Mouse (Mus musculus): ENCODE data around the gene Cadm4.
A peak's percentile ranks its signal among the peaks of the same experiment; 100 is the strongest.
"Not testable (repeated sequence)": the region's sequence is repeated elsewhere in the genome, so short reads cannot be mapped to it uniquely, and the experiment has no call there.

Gene Cadm4

DNA sequence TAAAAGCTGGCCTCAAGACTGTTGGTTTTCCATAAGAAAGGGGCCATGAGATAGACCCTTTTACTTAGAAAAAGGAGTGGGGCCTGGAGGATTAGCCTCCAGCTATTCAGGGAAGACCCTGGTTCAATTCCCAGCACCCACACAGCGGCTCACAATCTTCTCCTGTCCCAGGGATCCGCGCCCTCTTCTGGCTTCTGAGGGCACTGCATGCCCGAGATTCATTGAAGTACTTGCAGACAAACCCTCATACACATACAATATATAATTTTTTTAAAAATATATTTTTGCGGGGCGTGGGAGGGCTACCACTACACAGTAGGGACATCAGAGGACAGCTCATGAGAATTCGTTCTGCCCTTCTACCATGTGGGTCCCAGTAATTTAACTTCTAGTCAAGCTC is 19.1 kb downstream of the Cadm4 start:
- DNase-seq (ENCODE audit: low spot score in 2 of 2): no peak

DNA sequence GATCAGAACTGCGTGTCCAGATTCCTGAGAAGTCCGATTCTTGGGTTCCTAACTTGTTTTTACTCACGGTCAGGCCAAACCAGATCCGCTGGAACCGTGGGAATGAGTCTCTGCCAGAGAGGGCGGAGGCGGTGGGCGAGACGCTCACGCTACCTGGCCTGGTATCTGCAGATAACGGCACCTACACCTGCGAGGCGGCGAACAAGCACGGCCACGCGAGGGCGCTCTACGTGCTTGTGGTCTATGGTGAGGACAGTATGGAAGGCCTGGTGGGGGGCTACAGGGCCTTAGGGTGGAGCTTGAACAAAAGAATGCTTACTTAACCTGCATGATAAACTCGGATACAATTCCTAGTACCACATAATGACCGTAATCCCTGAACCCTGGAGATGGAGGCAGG is 19.7 kb downstream of the Cadm4 start:
- no peak for DNase-seq (ENCODE audit: low spot score in 2 of 2)

DNA sequence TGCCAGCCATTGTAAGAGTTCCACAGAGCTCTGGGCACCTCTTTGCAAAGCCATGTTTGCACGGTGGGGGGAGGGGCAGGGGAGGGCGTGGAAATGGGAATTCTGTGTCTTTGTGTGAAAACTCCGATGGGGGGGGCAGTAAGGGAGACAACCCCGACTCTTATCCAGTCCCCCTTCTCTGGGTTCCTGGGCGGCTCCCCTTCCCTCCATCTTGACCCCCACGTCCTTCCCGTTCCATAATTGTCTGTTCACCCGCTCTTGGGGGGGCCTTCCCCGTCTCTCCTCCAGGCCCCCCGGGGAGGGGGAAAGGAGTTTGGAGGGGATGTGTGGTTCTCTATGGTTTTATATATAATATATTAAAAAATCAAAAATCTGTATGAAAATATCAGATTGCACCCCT is 22.2 kb downstream of the Cadm4 start:
- no peak for DNase-seq (ENCODE audit: low spot score in 2 of 2)

DNA sequence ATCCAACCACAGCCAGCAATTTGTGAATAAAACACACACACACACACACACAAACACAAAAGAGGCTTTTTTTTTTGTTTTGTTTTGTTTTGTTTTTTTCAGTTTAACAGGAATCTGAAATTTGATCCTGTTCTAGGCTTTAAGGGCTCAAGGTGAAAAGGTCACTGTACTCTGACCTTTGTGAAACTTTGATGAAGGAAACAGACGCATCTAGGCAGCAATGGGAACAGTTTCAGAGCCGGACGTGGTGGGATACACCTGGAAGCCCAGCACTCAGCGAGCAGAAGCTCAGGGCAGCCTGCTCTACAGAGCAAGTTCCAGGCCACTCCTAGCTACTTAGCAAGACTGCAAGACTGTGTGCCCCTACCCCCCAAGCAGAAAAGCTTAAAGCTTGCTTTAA is 23.0 kb downstream of the Cadm4 start:
- no peak for DNase-seq (ENCODE audit: low spot score in 2 of 2)

DNA sequence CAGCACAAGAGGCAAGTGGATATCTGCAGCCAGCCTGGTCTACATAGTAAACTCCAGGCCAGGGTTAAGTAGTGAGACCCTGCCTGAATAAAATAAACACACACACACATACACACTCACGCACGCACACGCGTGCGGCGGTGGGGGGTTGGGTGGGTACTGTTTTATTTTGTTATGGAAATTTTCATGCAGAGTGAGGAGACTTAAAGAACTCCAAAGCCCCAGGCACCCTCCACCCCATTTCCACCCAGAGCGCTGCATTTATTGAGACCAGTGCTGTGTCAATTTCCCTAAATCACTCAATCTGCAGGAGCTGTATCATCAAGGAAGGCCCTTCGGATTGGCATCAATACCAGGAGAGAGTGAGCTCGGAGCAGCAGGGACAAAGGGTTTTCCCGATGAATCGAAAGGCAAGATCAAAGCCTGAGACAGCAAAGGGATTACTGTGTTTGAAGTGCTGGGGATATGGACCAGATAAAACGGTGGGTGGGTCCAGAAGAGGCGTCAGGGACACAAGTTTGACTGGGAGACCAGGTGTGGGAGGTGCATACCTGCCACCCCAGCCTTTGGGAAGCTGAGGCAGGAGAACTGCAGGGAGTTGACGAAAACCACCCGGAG is 23.7 kb downstream of the Cadm4 start:
- DNase-seq (ENCODE audit: low spot score in 2 of 2): no peak

DNA sequence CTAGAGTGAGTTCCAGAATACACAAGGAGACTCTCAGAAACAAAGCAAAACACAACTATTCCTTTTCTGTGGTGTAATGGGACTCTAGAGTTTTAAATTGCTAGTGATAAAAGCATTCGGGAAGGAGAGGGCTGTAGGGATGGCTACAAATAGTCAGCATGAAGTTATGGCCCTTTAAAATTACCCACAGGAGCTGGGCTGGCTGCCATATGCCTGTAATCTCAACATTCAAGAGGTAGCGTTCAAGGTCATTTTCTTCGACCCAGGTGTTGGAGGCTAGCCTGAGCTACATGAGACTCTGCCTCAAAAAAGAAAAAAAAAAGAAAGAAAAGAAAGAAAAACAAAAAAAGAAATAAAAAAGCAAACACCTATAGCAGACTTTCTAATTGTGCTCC is 24.2 kb downstream of the Cadm4 start:
- DNase-seq (ENCODE audit: low spot score in 2 of 2): no peak

DNA sequence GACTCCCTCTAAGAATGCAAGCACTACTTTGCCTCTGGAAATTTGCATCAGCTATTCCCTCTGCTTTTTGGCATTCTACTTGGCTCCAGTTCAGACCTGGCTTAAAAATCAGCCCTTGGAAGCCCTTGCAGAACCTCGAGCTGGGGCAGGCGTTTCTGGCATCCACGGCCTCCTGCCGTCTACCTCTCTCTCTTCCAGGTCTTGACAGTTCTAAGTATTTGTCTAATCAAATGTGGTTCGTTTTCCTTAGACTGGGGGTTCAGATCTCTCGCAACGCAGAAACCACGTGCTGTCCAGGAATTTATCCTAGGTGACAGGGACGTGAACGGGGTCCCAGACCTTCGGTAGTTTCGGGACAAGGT is 24.6 kb downstream of the Cadm4 start:
- no peak for DNase-seq (ENCODE audit: low spot score in 2 of 2)

DNA sequence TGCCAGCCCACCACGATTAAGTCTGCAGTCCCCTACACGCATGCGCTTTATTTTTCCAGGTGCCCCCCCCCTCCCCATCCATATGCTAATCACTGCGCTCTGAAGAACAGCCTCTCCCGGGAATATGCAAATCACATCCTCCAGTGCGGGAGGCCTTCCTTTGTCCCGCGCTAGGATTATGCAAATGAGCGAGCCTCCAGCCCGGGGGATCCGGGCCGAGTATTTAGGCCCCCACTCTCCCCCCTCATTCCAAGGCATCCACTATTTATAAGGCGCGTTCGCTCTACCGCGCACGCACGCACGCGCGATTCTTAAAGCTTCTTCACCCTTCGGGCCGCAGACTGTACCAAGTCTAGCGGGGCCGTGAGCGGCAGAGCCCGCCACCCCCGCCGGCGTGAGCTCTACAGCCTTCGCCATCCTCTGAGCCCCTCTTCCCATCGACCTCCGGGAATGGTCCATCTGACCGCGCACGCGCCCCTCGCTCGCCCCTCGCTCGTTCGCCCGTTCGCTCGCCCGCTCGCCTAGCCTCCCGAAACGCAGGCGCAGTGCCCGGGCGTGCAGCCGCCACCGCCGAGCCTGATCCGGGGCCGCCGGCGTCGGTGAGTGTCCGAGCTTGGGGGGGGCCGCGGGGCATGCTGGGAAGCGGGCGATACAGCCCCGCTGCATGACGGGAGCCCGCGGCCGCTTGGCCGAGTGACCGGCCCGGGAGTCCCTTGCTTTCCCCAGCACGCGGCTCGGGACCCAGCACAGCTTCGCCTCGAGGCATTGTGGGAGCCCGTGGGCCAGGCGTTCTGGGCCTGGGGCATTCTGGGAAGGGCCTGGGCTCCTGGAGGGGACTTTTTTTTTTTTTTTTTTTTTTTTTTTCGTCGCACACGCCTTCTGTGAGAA is 25.3 kb downstream of the Cadm4 start, which contains the start of gene Zfp428:
Zfp428 (plus strand) TSS at position 169 of the 888 bp plus-strand sequence.
- peak; percentile 79 to 82 for DNase-seq (ENCODE audit: low spot score in 2 of 2)

DNA sequence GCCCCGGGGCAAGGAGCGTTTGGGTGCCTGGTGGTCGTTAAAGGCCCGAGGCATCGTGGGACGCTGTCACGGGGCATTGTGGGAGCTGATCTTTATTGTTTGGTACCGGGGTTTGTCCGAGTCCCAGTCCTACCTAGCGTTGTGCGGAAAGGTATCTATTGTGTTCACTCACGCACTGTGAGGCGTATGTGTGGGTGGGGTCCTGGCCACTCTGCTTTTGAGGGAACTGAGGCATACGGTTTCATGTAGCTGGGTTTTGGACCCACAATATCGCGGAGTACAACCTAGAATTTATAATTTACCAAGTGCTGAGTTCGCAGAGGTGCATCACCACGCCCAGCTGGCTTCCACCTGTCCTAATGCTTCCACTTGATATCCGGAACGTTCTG is 25.9 kb downstream of the Cadm4 start:
- no peak for DNase-seq (ENCODE audit: low spot score in 2 of 2)

DNA sequence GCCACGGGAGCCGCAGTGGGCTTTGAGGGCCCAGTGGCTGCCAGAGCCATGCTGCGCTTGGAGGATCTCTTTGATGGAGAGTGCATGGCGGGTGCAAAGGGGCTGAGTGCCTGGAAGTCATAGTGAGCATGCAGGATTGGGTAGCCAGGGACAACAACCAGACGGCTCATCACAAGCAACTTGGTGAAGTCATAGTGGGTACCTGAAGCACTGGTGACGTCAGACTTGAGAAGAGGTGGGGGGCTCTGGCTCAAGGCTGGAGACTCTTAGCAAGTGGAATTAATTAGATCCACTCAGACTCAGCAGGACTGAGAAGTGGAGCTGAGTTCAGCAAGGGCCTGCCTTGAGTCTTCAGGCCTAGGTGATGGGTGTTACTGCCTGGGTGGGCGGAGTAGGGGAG is 30.5 kb downstream of the Cadm4 start, which contains the start of gene AC161166.1:
AC161166.1 (minus strand) TSS at position 101 of the 400 bp plus-strand sequence.
- no peak for DNase-seq (ENCODE audit: low spot score in 2 of 2)

DNA sequence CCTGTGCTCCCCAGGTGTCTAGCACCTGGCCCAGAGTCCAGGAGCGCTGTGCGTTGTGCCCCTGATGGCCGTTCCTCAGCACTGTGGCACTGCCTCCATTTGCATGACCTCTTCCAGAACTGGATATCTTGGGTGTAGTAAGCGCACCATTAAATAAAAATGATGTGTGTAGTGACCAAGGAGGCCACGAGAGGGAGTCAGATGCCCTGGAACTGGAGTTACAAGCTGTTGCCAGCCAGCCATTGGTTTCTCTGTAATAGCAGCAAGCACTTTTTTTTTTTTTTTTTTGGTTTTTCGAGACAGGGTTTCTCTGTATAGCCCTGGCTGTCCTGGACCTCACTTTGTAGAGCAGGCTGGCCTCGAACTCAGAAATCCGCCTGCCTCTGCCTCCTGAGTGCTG is 34.5 kb downstream of the Cadm4 start:
- DNase-seq (ENCODE audit: low spot score in 2 of 2): not testable (repeated sequence)

DNA sequence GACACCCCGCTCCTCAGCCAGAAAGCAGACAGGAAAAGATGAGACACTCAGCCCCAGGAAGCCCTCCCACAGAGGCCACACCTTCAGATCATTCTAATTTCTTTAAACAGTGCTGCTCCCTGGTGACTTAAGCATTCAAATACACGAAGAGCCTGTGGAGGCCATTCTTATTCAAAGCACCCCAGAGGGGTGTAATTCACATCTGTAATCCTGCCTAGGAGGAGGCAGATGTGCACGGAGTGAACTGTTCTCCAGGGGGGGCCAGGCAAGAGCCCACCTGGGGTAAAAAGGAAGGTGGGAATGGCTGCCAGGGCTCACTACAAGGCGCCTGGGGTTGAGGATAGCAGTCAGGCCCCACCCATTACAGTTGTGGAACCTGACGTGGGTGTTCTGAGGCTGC is 35.3 kb downstream of the Cadm4 start:
- DNase-seq (ENCODE audit: low spot score in 2 of 2): no peak

DNA sequence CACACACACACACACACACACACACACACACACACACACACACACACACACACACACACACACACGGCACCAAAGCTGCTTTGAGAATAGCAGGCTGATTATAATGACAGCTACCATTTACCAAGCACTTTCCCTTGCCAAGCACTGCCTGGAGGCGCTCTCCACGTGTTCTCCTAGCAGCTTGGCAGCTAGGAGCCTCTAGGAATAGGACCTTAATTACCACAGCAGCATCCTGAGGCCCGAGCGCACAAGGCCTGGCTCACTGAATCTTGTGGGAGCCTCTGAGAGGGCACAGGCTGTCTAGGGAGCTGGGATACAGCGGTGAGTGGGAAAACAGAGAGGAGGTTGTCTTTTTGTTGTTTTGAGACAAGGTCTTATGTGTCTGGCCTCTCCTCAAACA is 35.8 kb downstream of the Cadm4 start:
- peak; percentile 65 to 78 for DNase-seq (ENCODE audit: low spot score in 2 of 2)

DNA sequence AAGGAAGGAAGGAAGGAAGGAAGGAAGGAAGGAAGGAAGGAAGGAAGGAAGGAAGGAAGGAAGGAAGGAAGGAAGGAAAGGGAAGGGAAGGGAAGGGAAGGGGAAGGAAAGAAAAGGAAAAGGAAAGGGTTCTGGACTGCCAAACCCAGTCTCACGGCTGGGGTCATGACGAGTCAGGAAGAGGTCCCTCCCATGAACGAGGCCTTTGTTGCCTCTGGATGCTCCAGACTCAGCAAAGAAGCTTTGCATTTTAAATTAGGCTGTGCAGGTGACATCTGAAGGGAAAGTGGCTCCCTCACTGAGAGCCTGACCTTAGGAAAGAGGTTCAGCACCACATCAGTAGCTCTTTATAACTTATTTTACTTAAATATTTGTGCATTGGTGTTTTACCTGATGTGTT is 37.3 kb downstream of the Cadm4 start:
- DNase-seq (ENCODE audit: low spot score in 2 of 2): no peak

DNA sequence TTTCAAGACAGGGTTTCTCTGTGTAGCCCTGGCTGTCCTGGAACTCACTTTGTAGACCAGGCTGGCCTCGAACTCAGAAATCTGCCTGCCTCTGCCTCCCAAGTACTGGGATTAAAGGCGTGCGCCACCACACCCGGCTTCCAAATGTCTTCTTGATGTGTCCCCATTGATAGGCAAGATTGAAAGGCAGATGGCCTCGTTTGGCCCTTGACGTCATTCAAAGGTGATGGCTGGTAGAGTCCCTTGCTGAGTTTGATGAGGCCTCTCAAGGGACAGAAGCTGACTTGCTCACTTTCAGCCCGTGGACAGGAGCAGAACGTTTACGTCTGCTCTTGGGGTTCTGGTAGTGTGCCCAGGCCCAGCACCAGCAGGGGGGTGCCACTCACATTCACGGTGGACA is 38.2 kb downstream of the Cadm4 start:
- not testable (repeated sequence) for DNase-seq (ENCODE audit: low spot score in 2 of 2)

DNA sequence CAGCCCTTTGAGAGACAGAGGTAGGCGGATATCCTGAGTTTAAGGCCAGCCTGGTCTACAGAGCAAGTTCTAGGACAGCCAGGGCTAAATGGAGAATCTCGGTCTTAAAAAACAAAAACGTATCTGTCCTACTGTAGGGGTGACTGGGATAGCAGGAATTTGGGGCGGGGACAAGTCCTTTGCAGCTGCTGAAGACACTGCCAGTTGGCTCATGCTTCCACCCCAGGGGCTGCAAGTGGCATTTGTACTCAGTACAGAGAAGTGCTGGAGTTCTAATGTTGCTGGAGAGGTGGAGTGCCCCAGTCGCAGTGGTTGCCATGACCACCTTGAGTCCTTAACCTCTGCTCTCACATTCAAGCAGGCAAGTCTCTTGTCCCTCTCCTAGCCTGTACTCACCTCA is 41.0 kb downstream of the Cadm4 start:
- no peak for DNase-seq (ENCODE audit: low spot score in 2 of 2)

DNA sequence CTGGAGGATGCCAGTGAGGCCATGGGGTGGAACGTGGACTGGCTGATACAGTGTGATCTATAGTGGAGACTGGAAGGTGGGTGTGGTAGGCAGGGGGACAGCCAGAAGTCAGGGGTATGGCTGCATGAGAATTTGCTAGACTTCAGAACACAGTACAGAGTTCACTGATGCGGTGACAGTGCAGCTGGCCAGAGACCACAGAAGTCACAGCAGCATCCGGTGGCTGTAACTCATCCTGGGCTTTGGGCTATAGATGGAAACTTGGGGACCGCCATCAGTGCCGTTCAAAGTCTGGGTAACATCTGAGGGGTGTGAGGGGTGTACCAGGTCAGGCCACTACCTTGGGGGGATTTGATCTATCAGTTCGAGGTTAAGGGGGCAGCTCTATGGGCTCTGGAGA is 41.9 kb downstream of the Cadm4 start:
- no peak for DNase-seq (ENCODE audit: low spot score in 2 of 2)

DNA sequence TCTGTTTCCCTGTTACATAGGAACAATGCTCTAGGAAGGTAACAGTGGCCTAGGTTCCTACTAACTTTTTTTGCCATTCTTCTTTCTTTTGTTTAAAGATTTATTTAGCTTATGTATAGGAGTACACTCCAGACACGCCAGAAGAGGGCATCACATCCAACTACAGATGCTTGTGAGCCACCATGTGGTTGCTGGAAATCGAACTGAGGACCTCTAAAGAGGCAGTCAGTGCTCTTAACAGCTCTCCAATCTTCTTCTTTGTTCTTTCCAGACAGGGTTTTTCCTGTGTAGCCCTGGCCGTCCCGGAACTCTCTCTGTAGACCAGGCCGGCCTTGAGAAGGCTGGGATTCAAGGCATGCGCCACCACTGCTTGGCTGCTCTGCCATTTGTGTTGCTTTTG is 43.2 kb downstream of the Cadm4 start:
- no peak for DNase-seq (ENCODE audit: low spot score in 2 of 2)

DNA sequence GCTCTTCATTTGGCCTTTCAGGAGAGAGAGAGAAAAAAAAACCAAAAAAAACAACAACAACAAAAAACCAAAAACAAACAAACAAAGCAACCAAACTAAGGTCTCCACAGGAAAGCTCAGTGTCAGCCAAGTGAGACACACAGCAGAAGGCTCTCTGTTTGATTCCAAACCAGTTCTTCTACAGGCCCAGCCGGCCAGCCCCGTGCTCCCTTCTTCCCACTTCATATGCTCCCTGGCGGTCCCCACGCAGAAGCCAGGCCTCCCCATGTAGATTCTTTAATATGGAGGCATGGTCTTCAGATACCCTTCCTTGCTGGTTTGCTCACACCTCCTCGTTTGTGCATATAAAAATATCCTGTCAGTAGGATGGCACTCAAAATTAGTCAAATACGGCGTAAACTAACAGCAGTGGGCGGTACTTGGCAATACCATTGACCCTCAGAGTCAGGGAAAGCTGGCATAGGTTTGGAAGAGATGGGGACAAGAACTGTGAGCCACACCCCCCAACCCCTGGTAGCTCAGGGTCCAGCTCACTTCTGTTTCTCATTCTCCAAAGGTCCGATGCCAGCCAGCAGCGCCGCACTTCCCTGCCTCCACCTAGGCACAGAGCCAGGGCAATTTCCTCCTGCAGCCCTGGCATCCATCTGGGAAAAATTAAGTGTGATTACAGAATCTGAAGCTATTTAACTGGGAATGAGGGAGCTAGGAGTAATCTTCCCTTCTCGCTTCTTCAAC is 44.0 kb downstream of the Cadm4 start:
- DNase-seq (ENCODE audit: low spot score in 2 of 2): no peak

DNA sequence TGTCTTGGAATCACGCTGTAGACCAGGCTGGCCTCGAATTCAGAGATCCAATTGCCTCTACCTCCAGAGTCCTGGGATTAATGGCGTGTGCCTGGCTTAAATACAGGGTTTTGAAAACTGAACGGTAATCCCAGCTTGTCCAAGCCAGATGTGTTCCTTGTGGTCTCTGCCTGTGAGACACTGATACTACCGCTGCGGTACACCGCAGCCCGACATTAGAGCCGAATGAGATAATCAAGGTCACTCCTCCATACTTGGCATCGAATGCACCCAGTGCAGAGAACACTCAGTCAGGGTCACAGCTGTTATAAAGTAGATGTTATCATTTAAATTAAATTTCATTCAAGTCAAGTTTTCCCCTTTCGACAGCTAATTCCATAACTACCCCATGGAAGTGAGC is 47.0 kb downstream of the Cadm4 start:
- no peak for DNase-seq (ENCODE audit: low spot score in 2 of 2)

DNA sequence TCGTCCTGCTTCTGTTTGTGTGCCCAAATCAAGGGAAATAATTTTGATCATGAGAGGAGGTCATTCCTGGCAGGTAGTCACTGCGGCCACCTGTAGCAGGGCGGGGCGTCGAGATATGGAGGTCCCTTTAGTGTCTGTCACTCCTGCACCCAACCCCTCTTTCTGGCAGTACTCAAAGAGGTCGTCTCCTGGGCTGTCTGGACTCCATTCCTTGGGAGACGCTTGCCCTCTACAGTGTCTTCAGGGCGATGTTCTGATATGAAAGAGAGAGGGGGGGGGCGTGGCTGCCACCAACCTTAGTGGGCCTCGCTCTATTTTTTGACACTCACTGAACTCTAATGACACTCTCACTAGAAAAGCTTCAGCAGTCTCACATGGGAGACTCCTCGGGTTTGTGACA is 47.8 kb downstream of the Cadm4 start:
- DNase-seq (ENCODE audit: low spot score in 2 of 2): no peak

DNA sequence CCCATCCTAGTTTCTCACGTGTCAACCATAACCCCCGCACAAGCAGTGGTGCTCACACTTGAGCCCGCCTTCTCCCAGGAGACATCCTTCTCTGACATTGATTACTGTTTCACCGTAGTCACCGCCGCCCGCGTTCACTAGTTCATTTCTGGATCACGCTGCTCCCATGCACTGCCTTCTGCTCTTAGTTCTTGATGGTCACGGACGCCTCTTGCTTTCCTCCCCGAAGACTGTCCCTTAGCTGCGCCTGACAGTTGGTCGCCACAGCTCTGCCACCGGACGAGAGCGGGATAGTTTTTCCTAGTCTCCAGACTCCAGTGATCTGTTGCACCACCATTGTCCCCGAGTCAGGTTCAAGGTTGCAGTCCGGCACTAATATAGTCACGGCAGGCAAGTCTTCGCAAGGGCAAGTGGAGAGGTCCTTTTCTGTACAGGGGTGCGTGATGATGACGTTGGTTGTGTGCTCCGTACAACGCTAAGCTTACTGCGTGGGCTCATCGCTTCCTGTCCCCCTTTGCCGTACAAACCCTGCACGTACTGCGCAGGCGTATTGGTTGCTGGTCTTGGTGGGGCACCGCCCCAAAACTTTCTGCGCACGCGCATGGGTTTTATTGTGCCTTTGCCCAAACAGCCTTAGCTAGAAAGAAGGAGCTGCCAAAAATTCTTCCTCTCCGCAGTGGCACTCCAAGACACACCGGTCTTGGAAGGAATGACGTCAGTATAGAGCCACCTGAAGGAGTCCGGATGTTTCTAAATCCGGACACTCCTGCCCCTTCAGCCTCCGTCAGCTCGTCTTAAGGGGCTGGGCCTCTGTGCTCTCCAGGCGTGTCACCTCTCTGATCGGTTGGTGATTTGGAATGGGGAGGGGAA is 48.5 kb downstream of the Cadm4 start, which contains the start of gene Irgq:
Irgq (plus strand) TSS at position 628 of the 870 bp plus-strand sequence.
- DNase-seq (ENCODE audit: low spot score in 2 of 2): peak; percentile 99
